In the genomic region with DNA sequence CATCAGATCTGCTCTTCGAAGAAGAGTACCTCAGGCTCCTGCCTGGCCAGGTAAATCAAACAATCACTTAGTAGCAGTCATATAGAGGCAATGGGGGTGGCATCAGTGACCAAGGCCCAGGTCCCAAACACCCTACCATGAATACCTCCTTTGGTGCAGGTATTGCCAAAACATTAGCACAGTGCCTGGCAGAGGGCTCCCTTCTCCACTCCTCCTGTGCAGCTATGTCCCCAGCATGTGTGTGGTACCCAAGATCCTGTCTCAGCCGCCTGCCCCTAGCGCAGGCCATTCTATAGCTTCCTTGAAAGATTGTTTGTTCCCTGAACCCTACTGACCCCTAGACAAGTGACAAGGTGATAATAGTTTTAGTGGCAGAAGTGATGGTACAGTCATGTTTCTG, we compare ENCODE assay signal across 20 mouse cellular contexts. TPM values are rescaled to one million over a fixed set of nuclear protein-coding genes. Genes with fewer than 3 reads are reported as not detected.
DNase-seq lines count a peak whose midpoint lies in the region; ATAC-seq and TF ChIP-seq lines count a peak whose summit lies in the region.
"Had no signal": no experiment of that assay in that cellular context is flagged by ENCODE, and none has a peak within 500 bp of the region (broad histone marks: within the 10 kb centered on the region; RNA-seq: fewer than 3 reads in every experiment).

No protein-coding gene starts in this region.

- H3K9ac ChIP-seq in lung, embryonic 15.5 days: no peak overlapping the region
- H3K9ac ChIP-seq in midbrain, embryonic 16.5 days (ENCODE audit: low read depth, low read length): peak overlapping the region; percentile 88; the same call in 1 of the 2 replicates
- H3K9ac ChIP-seq: forebrain, embryonic 15.5 days; heart, embryonic 13.5 days; liver, embryonic 14.5 days; stomach, embryonic 15.5 days had no signal

- no peak for TF ChIP-seq POLR2A in cortical plate, adult 2 months (IDR thresholded peaks at IDR 0.05; ENCODE audit: extremely low read depth, insufficient read depth, low read length)

- DNase-seq in cerebellum, adult 9-11 months: peak; percentile 52
- DNase-seq in cerebellum, postnatal 36 days: no peak
- no peak for DNase-seq in lung, postnatal 4 days
- DNase-seq in spleen, postnatal 14 days (ENCODE audit: low spot score in 2 of 2): no peak
- DNase-seq: adrenal gland, adult 8-10 months; heart, adult 11 months; heart, postnatal 4 days; thymus, adult 2 months had no signal

- no peaks in the 10 kb centered on the region for H3K9me3 ChIP-seq in lung, embryonic 15.5 days
- no peaks in the 10 kb centered on the region for H3K9me3 ChIP-seq in midbrain, embryonic 16.5 days (replicated peaks; ENCODE audit: control insufficient read depth, low read length, poor library complexity, severe bottlenecking)
- H3K9me3 ChIP-seq: forebrain, embryonic 15.5 days; heart, embryonic 13.5 days; limb, embryonic 13.5 days; stomach, embryonic 15.5 days had no signal

- no peak overlapping the region for H3K4me3 ChIP-seq in lung, embryonic 15.5 days
- H3K4me3 ChIP-seq in cortical plate, adult 2 months (ENCODE audit: insufficient read depth, low read length): peak overlapping the region; percentile 93
- H3K4me3 ChIP-seq in midbrain, embryonic 16.5 days (ENCODE audit: low read depth, low read length): peak overlapping the region; percentile 87; the same call in 1 of the 2 replicates
- H3K4me3 ChIP-seq: erythroblast, embryonic 14.5 days; stomach, embryonic 15.5 days had no signal

- peaks cover 50% of the 10 kb centered on the region for H3K27me3 ChIP-seq in lung, embryonic 15.5 days
- H3K27me3 ChIP-seq in midbrain, embryonic 16.5 days (ENCODE audit: control insufficient read depth, insufficient read depth, low read depth, low read length): peaks cover 4% of the 10 kb centered on the region; the same call in 1 of the 2 replicates

- H3K27ac ChIP-seq in lung, embryonic 15.5 days: no peak overlapping the region
- H3K27ac ChIP-seq in cortical plate, adult 2 months (ENCODE audit: insufficient read depth, low read length): no peak overlapping the region
- no peak overlapping the region for H3K27ac ChIP-seq in midbrain, embryonic 16.5 days (ENCODE audit: low read length)
- H3K27ac ChIP-seq: forebrain, embryonic 15.5 days; heart, embryonic 13.5 days; kidney, postnatal 0 days; limb, embryonic 13.5 days; liver, embryonic 14.5 days; stomach, embryonic 15.5 days had no signal

- ATAC-seq in lung, embryonic 15.5 days (ENCODE audit: borderline replicate concordance, extremely low read depth, low FRiP score, low TSS enrichment): no peak
- no peak for ATAC-seq in midbrain, embryonic 16.5 days
- no peak for ATAC-seq in frontal cortex, adult (ENCODE audit: low TSS enrichment)
- ATAC-seq: forebrain, embryonic 15.5 days; intestine, postnatal 0 days had no signal

- TF ChIP-seq CTCF in cortical plate, adult 2 months (IDR thresholded peaks at IDR 0.05; ENCODE audit: extremely low read depth, insufficient read depth, low read length): no peak

- H3K4me2 ChIP-seq in lung, embryonic 15.5 days: peak overlapping the region; percentile 92; the same call in 1 of the 2 replicates
- H3K4me2 ChIP-seq in midbrain, embryonic 16.5 days (ENCODE audit: low read length): peak overlapping the region; percentile 83

- H3K36me3 ChIP-seq in lung, embryonic 15.5 days: no peaks in the 10 kb centered on the region
- no peaks in the 10 kb centered on the region; the same call in 1 of the 2 replicates for H3K36me3 ChIP-seq in midbrain, embryonic 16.5 days (ENCODE audit: control insufficient read depth, insufficient read depth, low read length)
- H3K36me3 ChIP-seq: forebrain, embryonic 15.5 days; heart, embryonic 13.5 days; limb, embryonic 13.5 days; stomach, embryonic 15.5 days had no signal

- H3K4me1 ChIP-seq in lung, embryonic 15.5 days: peaks cover 23% of the 10 kb centered on the region
- H3K4me1 ChIP-seq in cortical plate, adult 2 months (ENCODE audit: control insufficient read depth, insufficient read depth, low read length): peaks cover 20% of the 10 kb centered on the region
- H3K4me1 ChIP-seq in midbrain, embryonic 16.5 days (ENCODE audit: control insufficient read depth, insufficient read depth, low read length): peaks cover 28% of the 10 kb centered on the region

- WGBS in lung, embryonic 15.5 days: 70% methylated on average over 3 of the region's 3 CpGs
- WGBS in midbrain, embryonic 16.5 days: 91% methylated on average over 3 of the region's 3 CpGs

RNA-seq across cellular contexts. Expression of a gene that starts 2.5 kb away (rescaled TPM):
- polyA plus RNA-seq in lung, embryonic 15.5 days (2015; fragmentation: Nextera tagmentation; extraction: Ambion mirVana): 0.47 and 0.61 TPM in 2 replicates
- polyA plus RNA-seq in cortical plate, adult 2 months (2012; rRNA removed): 45.3 TPM in 2 replicates
- 1.6 TPM in 2 replicates for polyA plus RNA-seq in midbrain, embryonic 16.5 days (2015; fragmentation: Nextera tagmentation; extraction: Ambion mirVana)

Comparison
In these comparisons a context has a peak if more than half of its experiments do, and no peak if none do; other contexts are left out.
1. RNA of a gene that starts 2.5 kb away (polyA plus RNA-seq): 45.3 TPM in cortical plate, adult 2 months; 1.6 TPM in midbrain, embryonic 16.5 days and 0.47 to 0.61 TPM in lung, embryonic 15.5 days; every median in the first group is over 10 times any median in the second.